ENCODE assay signal across 8 mouse cellular contexts in genomic region chr15:98985982-98986715, GRCm38 (mm10). TPM values are rescaled to one million over a fixed set of nuclear protein-coding genes. Genes with fewer than 3 reads are reported as not detected.
DNase-seq lines count a peak whose midpoint lies in the region; ATAC-seq lines count a peak whose summit lies in the region.

No protein-coding gene starts in this region.

- DNase-seq in A20 (ENCODE audit: low read depth, low spot score) (peak; percentile 58), adipocyte (ENCODE audit: low spot score) (no peak)
- no peak for DNase-seq in right cerebral cortex, postnatal 25 days
- no peak for DNase-seq in urinary bladder, postnatal 10 days (ENCODE audit: low spot score)

- no peaks in the 10 kb centered on the region for H3K9me3 ChIP-seq in erythroblast, embryonic 14.5 days (ENCODE audit: control insufficient read depth, low read length)
- no peaks in the 10 kb centered on the region for H3K9me3 ChIP-seq in forebrain, embryonic 12.5 days
- H3K9me3 ChIP-seq in liver, embryonic 12.5 days (replicated peaks), result no peaks in the 10 kb centered on the region

- H3K4me2 ChIP-seq in forebrain, embryonic 12.5 days, result peak overlapping the region; percentile 63
- peak overlapping the region; percentile 71 for H3K4me2 ChIP-seq in liver, embryonic 12.5 days

- H3K4me1 ChIP-seq in erythroblast, embryonic 14.5 days (ENCODE audit: control insufficient read depth), result peaks cover 31% of the 10 kb centered on the region
- H3K4me1 ChIP-seq in forebrain, embryonic 12.5 days, result peaks cover 92% of the 10 kb centered on the region
- H3K4me1 ChIP-seq in liver, embryonic 12.5 days, result peaks cover 31% of the 10 kb centered on the region

- no peak for ATAC-seq in erythroblast, adult 5-6 weeks (replicated peaks; ENCODE audit: low FRiP score, poor library complexity, severe bottlenecking)
- ATAC-seq in forebrain, embryonic 12.5 days (ENCODE audit: low FRiP score), result no peak
- ATAC-seq in liver, embryonic 12.5 days, result no peak

- peak overlapping the region; percentile 74 for H3K4me3 ChIP-seq in erythroblast, embryonic 14.5 days (replicated peaks)
- peak overlapping the region; percentile 44 for H3K4me3 ChIP-seq in forebrain, embryonic 12.5 days (replicated peaks)
- peak overlapping the region; percentile 64 for H3K4me3 ChIP-seq in liver, embryonic 12.5 days

- peaks cover 6% of the 10 kb centered on the region; the same call in 1 of the 2 replicates for H3K27me3 ChIP-seq in erythroblast, embryonic 14.5 days (ENCODE audit: control insufficient read depth)
- H3K27me3 ChIP-seq in forebrain, embryonic 12.5 days, result no peaks in the 10 kb centered on the region
- H3K27me3 ChIP-seq in liver, embryonic 12.5 days (replicated peaks), result 0 out of 2 replicates have a peak, but pooled peaks cover 8% of the 10 kb centered on the region

- H3K36me3 ChIP-seq in erythroblast, embryonic 14.5 days (ENCODE audit: control insufficient read depth), result no peaks in the 10 kb centered on the region
- no peaks in the 10 kb centered on the region for H3K36me3 ChIP-seq in forebrain, embryonic 12.5 days (replicated peaks)
- H3K36me3 ChIP-seq in liver, embryonic 12.5 days, result no peaks in the 10 kb centered on the region

- peak overlapping the region; percentile 97 for H3K27ac ChIP-seq in forebrain, embryonic 12.5 days
- peak overlapping the region; percentile 85 for H3K27ac ChIP-seq in liver, embryonic 12.5 days

- WGBS in forebrain, embryonic 12.5 days, result 17% methylated on average over 12 of the region's 12 CpGs
- WGBS in liver, embryonic 12.5 days (ENCODE audit: insufficient replicate concordance), result 46% methylated on average over 12 of the region's 12 CpGs

- peak overlapping the region; percentile 68 for H3K9ac ChIP-seq in forebrain, embryonic 12.5 days
- H3K9ac ChIP-seq in liver, embryonic 12.5 days, result peak overlapping the region; percentile 72

RNA-seq across cellular contexts. Expression of gene Tuba1a, which starts 32.6 kb away (rescaled TPM):
- 4.0 and 13.4 TPM in 2 replicates for polyA plus RNA-seq in erythroblast, embryonic 14.5 days (2012)
- total RNA-seq in erythroblast, adult 5-6 weeks (2015; ENCODE audit: low replicate concordance), result 15.3 and 19.6 TPM in 2 replicates
- 4.3 and 5.9 TPM in 2 replicates for total RNA-seq in erythroblast, adult 5-6 weeks (2017; ENCODE audit: low replicate concordance)
- 7,386 and 7,785 TPM in 2 replicates for polyA plus RNA-seq in forebrain, embryonic 12.5 days (2016; fragmentation: Nextera tagmentation; extraction: Ambion mirVana)
- polyA plus RNA-seq in liver, embryonic 12.5 days (2016; fragmentation: Nextera tagmentation; extraction: Ambion mirVana), result 180 and 181 TPM in 2 replicates

RNA-seq across cellular contexts. Expression of gene Gm49450, which starts 32.8 kb away (rescaled TPM):
- polyA plus RNA-seq in erythroblast, embryonic 14.5 days (2012), result not detected in 2 replicates
- total RNA-seq in erythroblast, adult 5-6 weeks (2015; ENCODE audit: low replicate concordance), result not detected in 2 replicates
- total RNA-seq in erythroblast, adult 5-6 weeks (2017; ENCODE audit: low replicate concordance), result 4.7 TPM in 1 of 2 replicates, not detected in the other
- not detected in 2 replicates for polyA plus RNA-seq in forebrain, embryonic 12.5 days (2016; fragmentation: Nextera tagmentation; extraction: Ambion mirVana)
- polyA plus RNA-seq in liver, embryonic 12.5 days (2016; fragmentation: Nextera tagmentation; extraction: Ambion mirVana), result not detected in 2 replicates

RNA-seq across cellular contexts. Expression of gene Tuba1c, which starts 43.5 kb away (rescaled TPM):
- 12.6 and 20.7 TPM in 2 replicates for polyA plus RNA-seq in erythroblast, embryonic 14.5 days (2012)
- total RNA-seq in erythroblast, adult 5-6 weeks (2015; ENCODE audit: low replicate concordance), result 73.8 and 96.1 TPM in 2 replicates
- total RNA-seq in erythroblast, adult 5-6 weeks (2017; ENCODE audit: low replicate concordance), result 36.4 and 46.4 TPM in 2 replicates
- 107 and 111 TPM in 2 replicates for polyA plus RNA-seq in forebrain, embryonic 12.5 days (2016; fragmentation: Nextera tagmentation; extraction: Ambion mirVana)
- polyA plus RNA-seq in liver, embryonic 12.5 days (2016; fragmentation: Nextera tagmentation; extraction: Ambion mirVana), result 242 and 244 TPM in 2 replicates

RNA-seq across cellular contexts. Expression of gene Tuba1b, which starts 51.8 kb away (rescaled TPM):
- 71.2 and 76.8 TPM in 2 replicates for polyA plus RNA-seq in erythroblast, embryonic 14.5 days (2012)
- total RNA-seq in erythroblast, adult 5-6 weeks (2015; ENCODE audit: low replicate concordance), result 804 and 902 TPM in 2 replicates
- total RNA-seq in erythroblast, adult 5-6 weeks (2017; ENCODE audit: low replicate concordance), result 180 and 247 TPM in 2 replicates
- 1,790 and 1,867 TPM in 2 replicates for polyA plus RNA-seq in forebrain, embryonic 12.5 days (2016; fragmentation: Nextera tagmentation; extraction: Ambion mirVana)
- 1,333 and 1,388 TPM in 2 replicates for polyA plus RNA-seq in liver, embryonic 12.5 days (2016; fragmentation: Nextera tagmentation; extraction: Ambion mirVana)

Comparison
In these comparisons a context has a peak if more than half of its experiments do, and no peak if none do; other contexts are left out.
1. RNA of gene Tuba1a, which starts 32.6 kb away (polyA plus RNA-seq): 7,386 to 7,785 TPM in forebrain, embryonic 12.5 days; 180 to 181 TPM in liver, embryonic 12.5 days and 4.0 to 13.4 TPM in erythroblast, embryonic 14.5 days; every median in the first group is over 10 times any median in the second.
2. Peak in every context shown above with its lines, with median percentiles within 50 percentile points of each other: H3K4me3 ChIP-seq.